Mouse (Mus musculus) forebrain, embryonic 10.5 days (tissue): ENCODE data around the gene Nup107. TPM values are rescaled to one million over a fixed set of nuclear protein-coding genes. Genes with fewer than 3 reads are reported as not detected.
"Not testable (repeated sequence)": the region's sequence is repeated elsewhere in the genome, so short reads cannot be mapped to it uniquely, and the experiment has no call there.

ENCODE experiments used
- DNase-seq: peaks from one replicate; pipeline ENCODE4 v3.0.0-alpha.2; 2017; ENCODE audit warnings: low spot score; ENCODE audit errors: extremely low spot score
- H3K27ac ChIP-seq: fragments of 300-500 bp; sonication (generic); 2 replicates; pipeline ENCODE4 v1.5.1; 2016; ENCODE audit warnings: mild to moderate bottlenecking
- H3K27me3 ChIP-seq: fragments of 300-500 bp; sonication (generic); 2 replicates; pipeline ENCODE4 v1.6.1; 2016; ENCODE audit warnings: mild to moderate bottlenecking; ENCODE audit not compliant: poor library complexity, severe bottlenecking
- H3K36me3 ChIP-seq: fragments of 300-500 bp; sonication (generic); replicated peaks from 2 replicates; pipeline ENCODE4 v1.6.1; 2016; ENCODE audit warnings: mild to moderate bottlenecking, moderate library complexity
- H3K4me1 ChIP-seq: fragments of 300-500 bp; sonication (generic); 2 replicates; pipeline ENCODE4 v1.6.1; 2016
- H3K4me3 ChIP-seq: fragments of 300-500 bp; sonication (generic); 2 replicates; pipeline ENCODE4 v1.5.1; 2016; ENCODE audit warnings: mild to moderate bottlenecking, moderate library complexity
- H3K9me3 ChIP-seq: fragments of 300-500 bp; sonication (generic); 2 replicates; pipeline ENCODE4 v1.6.1; 2016; ENCODE audit warnings: mild to moderate bottlenecking, moderate library complexity
- WGBS: fragments of 180-500 bp; shearing (Covaris S2); methylation state at CpG from one replicate; pipeline ENCODE4 v1.1.7; 2016; 5-methylcytosine and 5-hydroxymethylcytosine counted together
- polyA plus RNA-seq: library from polyadenylated mRNA; unstranded; fragments of >200 nt; fragmentation: Nextera tagmentation; extraction: Ambion mirVana; gene quantifications from 2 replicates; pipeline ENCODE4 v1.2.1, GENCODE M21; 2016

Gene Nup107
- polyA plus RNA-seq, 1 experiment from 2014 or later = 113 TPM

DNA sequence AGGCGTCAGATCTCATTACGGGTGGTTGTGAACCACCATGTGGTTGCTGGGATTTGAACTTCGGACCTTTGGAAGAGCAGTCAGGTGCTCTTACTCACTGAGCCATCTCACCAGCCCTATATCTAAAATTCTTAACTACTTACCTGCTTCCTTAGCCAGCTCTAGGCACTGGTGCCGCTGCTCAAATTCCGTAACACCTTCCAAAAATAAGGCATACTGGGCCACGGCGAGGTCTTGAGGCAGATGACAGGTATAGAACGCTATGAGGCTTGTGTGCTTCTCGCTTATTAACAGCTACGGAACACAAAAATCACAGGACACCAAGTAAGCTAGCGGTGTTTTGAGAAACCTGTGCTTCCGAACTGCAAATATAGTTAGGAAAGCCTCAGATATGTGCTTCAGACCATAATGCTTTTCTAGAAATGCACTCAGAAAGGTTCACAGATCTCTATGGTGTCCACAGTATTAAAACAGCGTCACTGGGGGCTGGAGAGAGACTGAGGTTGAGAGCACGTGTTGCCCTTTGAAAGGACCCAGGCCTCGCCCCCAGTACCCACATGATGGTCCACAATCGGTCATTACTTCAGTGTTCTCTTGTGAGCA is 28.8 kb downstream of the Nup107 start:
- Histone ChIP-seq H3K27ac (no peak overlapping the region), H3K36me3 (peaks cover 99% of the 10 kb centered on the region), H3K9me3 (no peaks in the 10 kb centered on the region), H3K27me3 (no peaks in the 10 kb centered on the region), H3K4me1 (no peaks in the 10 kb centered on the region), H3K4me3 (no peak overlapping the region)
- WGBS = 93% methylated on average over 16 of the region's 16 CpGs
- DNase-seq = no peak

DNA sequence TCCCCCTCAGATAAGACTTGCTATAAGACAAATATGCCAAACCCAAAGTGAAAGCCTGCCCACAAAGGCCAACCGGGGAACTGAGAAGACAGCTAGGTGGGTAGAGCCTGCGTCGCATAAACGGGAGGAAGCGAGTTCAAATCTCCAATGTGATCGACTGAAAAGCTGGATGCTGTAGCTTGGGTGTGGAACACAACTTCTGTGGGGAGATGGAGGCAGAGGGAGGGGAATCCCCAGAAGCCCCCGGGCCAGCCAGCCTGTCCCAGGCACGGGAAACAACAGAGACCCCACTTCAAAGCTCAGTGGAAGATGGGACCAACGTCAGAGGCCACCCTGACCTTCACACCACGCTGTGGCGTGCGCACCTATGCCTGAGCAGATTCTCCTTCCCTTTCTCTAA is 29.5 kb downstream of the Nup107 start:
- H3K27ac ChIP-seq = no peak overlapping the region
- WGBS = 95% methylated on average over 12 of the region's 12 CpGs
- no peak for DNase-seq

DNA sequence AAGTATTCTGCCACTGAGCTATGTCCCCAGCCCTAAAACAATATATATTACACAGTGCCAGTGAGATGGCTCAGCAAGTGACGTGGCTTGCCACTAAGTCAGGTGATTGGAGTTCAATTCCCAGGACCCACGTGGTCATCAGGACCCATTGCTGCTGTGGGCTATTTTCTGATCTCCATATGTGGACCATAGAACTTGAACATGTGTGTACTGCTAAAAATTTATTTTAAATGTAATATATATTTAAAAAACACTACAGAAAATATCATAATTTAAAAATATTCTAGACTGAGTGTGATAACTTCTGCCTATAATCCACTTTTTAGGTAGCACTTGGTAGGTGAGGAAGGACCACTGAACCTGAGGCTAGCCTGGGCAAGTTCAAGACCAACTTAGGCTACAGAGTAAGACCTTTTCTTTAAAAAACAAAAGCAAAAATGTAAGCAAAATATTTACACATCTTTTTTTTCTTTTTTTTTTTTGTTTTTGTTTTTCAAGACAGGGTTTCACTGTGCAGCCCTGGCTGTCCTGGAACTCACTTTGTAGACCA is 30.1 kb downstream of the Nup107 start:
- DNase-seq = no peak
- H3K9me3 ChIP-seq = no peaks in the 10 kb centered on the region
- H3K4me3 ChIP-seq = no peak overlapping the region
- no peaks in the 10 kb centered on the region for H3K4me1 ChIP-seq
- no peak overlapping the region for H3K27ac ChIP-seq
- H3K27me3 ChIP-seq = no peaks in the 10 kb centered on the region
- WGBS = 95% methylated on average over 2 of the region's 2 CpGs
- peaks cover 99% of the 10 kb centered on the region for H3K36me3 ChIP-seq

More for the DNA sequence above, 29.5 kb downstream of the Nup107 start:
- H3K27me3 ChIP-seq = no peaks in the 10 kb centered on the region
- peaks cover 99% of the 10 kb centered on the region for H3K36me3 ChIP-seq
- no peaks in the 10 kb centered on the region for H3K9me3 ChIP-seq
- no peaks in the 10 kb centered on the region for H3K4me1 ChIP-seq
- no peak overlapping the region for H3K4me3 ChIP-seq

DNA sequence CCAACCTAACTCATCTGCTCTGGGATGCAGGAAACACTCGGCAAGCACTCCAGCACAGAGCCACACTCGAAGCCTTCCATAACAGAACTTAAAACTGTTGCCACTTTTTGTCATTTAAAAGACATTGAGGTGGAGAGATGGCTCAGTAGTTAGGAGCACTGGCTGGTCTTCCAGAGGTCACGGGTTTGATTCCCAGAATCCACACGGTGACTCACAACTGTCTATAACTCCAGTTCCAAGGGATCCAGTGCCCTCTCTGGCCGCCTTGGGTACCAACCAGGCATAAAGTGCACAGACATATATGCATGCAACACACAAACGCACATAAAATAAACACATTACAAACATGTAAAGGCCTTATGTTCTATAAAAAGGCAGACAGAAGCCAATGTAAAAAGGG is 31.0 kb downstream of the Nup107 start:
- H3K27ac ChIP-seq = no peak overlapping the region
- no peaks in the 10 kb centered on the region for H3K27me3 ChIP-seq
- H3K9me3 ChIP-seq = no peaks in the 10 kb centered on the region
- WGBS = 93% methylated on average over 6 of the region's 6 CpGs
- H3K4me3 ChIP-seq = no peak overlapping the region
- DNase-seq = no peak
- no peaks in the 10 kb centered on the region for H3K4me1 ChIP-seq
- peaks cover 100% of the 10 kb centered on the region for H3K36me3 ChIP-seq

DNA sequence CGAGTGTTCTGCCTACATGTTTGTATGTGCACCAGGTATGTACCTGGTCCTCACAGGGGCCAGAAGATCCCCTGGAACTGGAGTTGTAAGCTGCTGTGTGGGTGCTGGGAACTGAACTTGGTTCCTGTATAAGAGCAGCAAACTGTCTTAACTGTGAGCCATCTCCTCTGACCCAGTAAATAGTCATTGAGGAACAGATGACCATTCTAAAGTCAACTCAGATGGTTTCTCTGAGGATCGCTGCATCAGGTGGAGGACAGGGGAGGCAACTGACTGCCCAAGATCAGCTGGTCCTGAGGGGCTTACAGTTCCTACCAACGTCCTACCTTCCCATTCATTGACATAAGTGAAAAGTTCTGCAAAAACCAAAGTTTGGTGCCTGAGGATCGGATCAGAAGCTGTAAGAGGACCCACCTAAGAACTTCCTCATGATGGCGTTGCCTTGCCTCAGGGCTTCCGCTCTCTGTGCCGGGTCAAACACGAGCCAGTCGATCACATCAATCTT is 31.6 kb downstream of the Nup107 start:
- H3K27me3 ChIP-seq = no peaks in the 10 kb centered on the region
- H3K36me3 ChIP-seq = peaks cover 100% of the 10 kb centered on the region
- no peak for DNase-seq
- H3K9me3 ChIP-seq = no peaks in the 10 kb centered on the region
- WGBS = 94% methylated on average over 9 of the region's 9 CpGs
- no peak overlapping the region for H3K27ac ChIP-seq
- H3K4me3 ChIP-seq = no peak overlapping the region
- no peaks in the 10 kb centered on the region for H3K4me1 ChIP-seq

DNA sequence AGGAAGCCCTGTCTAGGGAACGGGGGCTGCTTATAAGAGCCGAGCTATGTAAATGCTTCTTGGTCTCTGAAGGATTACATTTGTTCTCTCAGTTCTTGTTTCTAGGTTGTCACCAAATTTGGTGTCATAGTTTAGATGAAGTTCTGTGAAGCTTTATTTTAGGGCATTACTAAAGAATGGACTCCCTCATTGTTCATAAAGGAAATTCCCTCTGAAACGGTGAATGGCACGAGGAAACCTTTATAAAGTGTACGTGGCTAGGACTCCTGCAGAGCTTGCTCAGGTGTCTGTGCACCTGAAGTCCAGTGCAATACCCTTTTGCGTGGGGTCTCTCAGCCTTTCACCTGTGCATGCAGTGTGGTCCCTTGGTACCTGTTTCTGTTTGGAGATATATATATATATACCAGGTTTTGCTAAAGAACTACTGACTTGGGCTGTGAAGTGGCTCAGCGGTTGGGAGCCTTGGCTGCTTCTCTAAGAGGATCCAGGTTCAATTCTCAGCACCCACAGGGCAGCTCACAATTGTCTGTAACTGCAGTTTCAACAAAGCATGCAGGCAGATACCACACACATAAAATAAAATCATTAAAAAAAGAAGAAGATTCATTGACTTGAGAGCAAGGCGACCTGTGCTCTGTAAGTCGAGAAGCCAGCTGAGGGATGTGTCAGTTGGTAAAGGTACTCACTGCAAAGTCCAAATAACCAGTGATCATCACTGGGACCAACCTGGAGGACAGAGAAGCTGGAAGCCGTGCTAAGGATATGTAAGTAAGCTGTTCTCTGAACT is 32.5 kb downstream of the Nup107 start:
- peaks cover 100% of the 10 kb centered on the region for H3K36me3 ChIP-seq
- H3K4me3 ChIP-seq = no peak overlapping the region
- H3K4me1 ChIP-seq = no peaks in the 10 kb centered on the region
- DNase-seq = no peak
- no peaks in the 10 kb centered on the region for H3K9me3 ChIP-seq
- no peak overlapping the region for H3K27ac ChIP-seq
- no peaks in the 10 kb centered on the region for H3K27me3 ChIP-seq
- WGBS = 95% methylated on average over 10 of the region's 10 CpGs

DNA sequence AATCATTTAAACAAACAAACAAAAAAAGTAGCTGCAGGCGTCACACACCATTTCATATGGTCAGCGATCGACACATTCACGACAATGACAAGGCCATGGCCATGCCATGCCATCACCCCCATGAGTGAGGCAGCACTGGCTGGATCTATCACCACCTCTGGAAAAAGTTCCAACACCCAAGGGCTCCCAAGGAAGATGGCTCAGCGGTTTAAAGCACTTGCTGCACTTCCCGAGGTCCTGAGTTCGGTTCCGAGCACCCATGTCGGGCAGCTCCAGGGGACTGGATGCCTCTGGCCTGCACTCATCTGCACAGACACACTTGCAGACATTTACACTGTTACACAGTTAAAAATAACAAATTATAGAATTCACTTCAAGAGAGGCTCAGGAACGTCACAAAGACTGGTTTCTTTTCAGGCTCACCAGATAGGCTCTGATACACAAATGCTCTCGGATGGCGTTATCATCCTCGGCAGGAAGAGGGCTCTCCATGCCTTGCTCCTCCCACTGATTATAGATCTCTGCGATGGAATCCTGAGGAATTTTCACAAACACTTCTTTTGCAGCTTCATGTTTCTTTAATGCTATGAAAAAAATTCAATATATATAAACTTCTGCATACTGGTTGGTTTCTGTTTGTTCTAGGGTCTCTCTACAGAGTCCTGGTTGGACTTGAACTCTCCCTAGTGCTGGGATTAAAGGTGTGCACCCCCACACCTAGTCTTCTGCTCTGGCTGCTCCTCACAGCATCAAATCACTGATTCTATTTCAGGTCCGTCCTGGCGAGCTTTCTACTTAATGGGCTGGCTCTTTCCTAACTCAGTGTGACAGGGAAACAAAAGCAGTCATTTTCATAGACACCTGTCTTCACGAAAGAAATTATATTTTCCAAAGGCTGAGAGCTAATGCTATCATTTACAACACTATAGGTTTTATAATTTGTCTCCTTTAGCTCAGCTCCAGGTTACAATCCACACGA is 33.5 kb downstream of the Nup107 start:
- peaks cover 100% of the 10 kb centered on the region for H3K36me3 ChIP-seq
- no peaks in the 10 kb centered on the region for H3K9me3 ChIP-seq
- no peaks in the 10 kb centered on the region for H3K4me1 ChIP-seq
- H3K27ac ChIP-seq = no peak overlapping the region
- 93% methylated on average over 18 of the region's 18 CpGs for WGBS
- no peaks in the 10 kb centered on the region for H3K27me3 ChIP-seq
- H3K4me3 ChIP-seq = no peak overlapping the region
- DNase-seq = no peak

DNA sequence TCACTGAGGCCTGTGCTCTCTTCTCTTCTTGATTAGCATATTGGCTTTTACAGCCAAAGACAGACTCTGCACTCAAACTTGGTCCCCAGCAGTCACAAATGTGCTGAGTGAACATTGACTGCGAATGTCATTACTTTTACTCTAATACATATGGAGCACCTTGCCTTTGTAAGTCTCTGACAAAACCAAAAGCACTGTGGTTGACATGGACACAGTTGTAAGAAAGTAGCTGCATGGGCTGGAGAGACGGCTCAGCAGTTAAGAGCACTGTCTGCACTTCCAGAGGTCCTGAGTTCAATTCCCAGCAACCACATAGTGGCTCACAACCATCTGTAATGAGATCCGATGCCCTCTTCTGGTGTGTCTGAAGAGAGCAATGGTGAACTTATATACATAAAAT is 34.2 kb downstream of the Nup107 start:
- not testable (repeated sequence) for H3K4me3 ChIP-seq, H3K27ac ChIP-seq, H3K4me1 ChIP-seq, H3K9me3 ChIP-seq, H3K27me3 ChIP-seq, DNase-seq
- H3K36me3 ChIP-seq = peaks cover 98% of the 10 kb centered on the region
- 92% methylated on average over 3 of the region's 3 CpGs for WGBS

DNA sequence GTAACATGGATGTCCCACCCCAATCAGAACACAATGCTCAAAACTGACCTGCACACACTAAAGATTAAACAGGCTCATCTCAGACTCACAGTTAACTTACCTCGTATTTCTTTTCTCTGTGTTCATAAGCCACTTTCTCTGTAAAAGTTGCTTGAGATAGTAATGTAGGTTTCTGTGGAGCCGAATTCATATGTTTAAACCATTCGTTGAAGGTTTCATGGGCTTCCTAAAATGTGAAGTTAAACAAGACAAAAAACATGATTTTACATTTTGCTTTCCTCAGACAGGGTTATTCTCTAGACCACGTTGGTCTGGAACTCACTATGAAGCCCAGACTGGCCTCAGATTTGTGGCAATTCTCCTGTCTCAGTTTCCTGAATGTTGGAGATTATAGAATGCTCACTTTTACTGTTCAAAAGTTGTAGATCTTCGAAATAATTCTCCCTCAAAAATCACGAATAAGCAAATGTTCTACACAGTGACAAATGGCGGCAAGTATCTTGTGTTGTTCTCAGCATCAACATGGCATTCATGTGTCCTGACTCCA is 34.6 kb downstream of the Nup107 start:
- WGBS = 93% methylated on average over 7 of the region's 7 CpGs
- no peak for DNase-seq
- H3K36me3 ChIP-seq = peaks cover 98% of the 10 kb centered on the region

DNA sequence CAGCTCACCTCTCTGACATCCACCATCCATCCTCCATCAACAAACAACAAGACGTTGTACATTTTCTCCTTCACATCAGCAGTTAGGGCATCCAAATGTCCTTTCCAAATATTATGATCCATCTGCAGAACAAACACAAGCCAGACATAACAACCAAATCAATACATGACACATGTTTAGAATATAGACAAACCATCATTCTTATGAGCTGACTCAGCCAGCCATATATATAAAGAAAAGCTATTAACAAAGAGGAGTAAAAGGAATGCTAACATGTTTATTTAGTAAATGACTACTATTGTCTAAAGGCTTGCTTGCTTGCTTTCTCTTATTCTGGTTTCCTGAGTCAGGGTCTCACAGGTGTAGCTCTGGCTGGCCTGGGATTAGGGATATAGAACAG is 35.2 kb downstream of the Nup107 start:
- Histone ChIP-seq H3K36me3 (peaks cover 98% of the 10 kb centered on the region), H3K9me3 (no peaks in the 10 kb centered on the region), H3K4me1 (no peaks in the 10 kb centered on the region), H3K4me3 (no peak overlapping the region), H3K27me3 (no peaks in the 10 kb centered on the region), H3K27ac (no peak overlapping the region)
- no peak for DNase-seq
- 95% methylated on average over 1 of the region's 1 CpGs for WGBS

More for the DNA sequence above, 34.6 kb downstream of the Nup107 start:
- no peak overlapping the region for H3K4me3 ChIP-seq
- no peaks in the 10 kb centered on the region for H3K9me3 ChIP-seq
- H3K4me1 ChIP-seq = no peaks in the 10 kb centered on the region
- no peak overlapping the region for H3K27ac ChIP-seq
- no peaks in the 10 kb centered on the region for H3K27me3 ChIP-seq

DNA sequence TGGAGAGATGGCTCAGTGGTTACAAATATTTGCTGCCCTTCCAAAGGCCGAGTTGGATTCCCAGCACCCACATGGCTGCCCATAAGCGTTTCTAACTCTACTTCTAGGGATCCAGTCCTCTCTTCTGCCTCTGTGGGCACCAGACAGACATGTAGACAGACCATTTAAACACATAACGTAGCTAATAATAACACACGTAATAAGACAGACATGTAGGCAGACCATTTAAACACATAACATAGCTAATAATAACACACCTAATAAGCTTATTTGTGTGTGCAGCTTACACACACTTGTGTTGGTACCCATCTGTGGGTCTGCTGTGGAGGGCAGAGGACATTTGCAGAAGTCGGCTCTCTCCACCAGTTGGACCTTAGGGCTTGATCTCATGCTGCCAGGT is 35.7 kb downstream of the Nup107 start:
- Histone ChIP-seq H3K9me3 (no peaks in the 10 kb centered on the region), H3K36me3 (peaks cover 98% of the 10 kb centered on the region), H3K4me1 (no peaks in the 10 kb centered on the region), H3K27me3 (no peaks in the 10 kb centered on the region), H3K27ac (no peak overlapping the region), H3K4me3 (no peak overlapping the region)
- no peak for DNase-seq
- WGBS = 93% methylated on average over 5 of the region's 5 CpGs

DNA sequence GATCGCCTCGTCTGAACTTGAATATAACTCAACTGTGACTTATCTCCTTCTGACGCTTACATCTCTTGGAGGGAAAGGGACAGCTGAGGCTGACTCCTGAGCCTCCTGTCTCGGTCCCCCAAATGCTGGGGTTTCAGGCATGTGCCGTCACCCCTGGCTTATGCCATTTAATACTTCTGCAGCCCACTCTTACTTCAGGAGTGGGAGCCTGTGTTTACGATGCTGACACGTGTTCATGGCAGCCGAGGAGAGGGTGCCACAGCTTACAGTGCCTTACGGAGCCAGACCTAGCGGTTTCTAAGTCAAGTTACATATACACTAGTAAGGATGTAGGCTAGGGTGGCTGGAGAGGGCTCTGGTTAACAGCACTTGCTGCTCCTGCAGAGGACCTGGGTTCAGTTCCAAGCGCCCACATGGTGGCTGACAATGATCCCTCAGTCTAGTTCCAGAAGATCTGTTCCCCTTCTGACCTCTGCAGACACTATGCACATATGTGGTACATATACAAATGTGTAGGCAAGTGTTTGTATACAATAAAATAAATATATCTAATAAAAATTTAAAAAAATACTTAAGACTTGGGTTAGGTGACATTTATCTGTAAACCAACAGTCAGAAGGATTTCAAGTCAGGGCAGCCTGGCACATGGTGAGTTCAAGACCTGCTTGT is 36.6 kb downstream of the Nup107 start:
- Histone ChIP-seq H3K36me3 (peaks cover 98% of the 10 kb centered on the region), H3K27me3 (no peaks in the 10 kb centered on the region), H3K27ac (no peak overlapping the region), H3K9me3 (no peaks in the 10 kb centered on the region), H3K4me1 (no peaks in the 10 kb centered on the region), H3K4me3 (no peak overlapping the region)
- 94% methylated on average over 11 of the region's 11 CpGs for WGBS
- no peak for DNase-seq
